Mouse (Mus musculus) embryonic facial prominence, embryonic 11.5 days (tissue): ENCODE measurements around the gene Scoc. TPM values are rescaled to one million over a fixed set of nuclear protein-coding genes. Genes with fewer than 3 reads are reported as not detected.
"Not testable (repeated sequence)": the region's sequence is repeated elsewhere in the genome, so short reads cannot be mapped to it uniquely, and the experiment has no call there.

ENCODE experiments used
- ATAC-seq: fragments of 200-750 bp; cut with Nextera tagmentation; replicated peaks from 2 replicates; pipeline ENCODE4 v1.8.0; 2017; ENCODE audit warnings: low read depth; ENCODE audit not compliant: insufficient number of reproducible peaks, low FRiP score, low TSS enrichment
- DNase-seq: peaks from one replicate; pipeline ENCODE4 v3.0.0-alpha.2; 2015; ENCODE audit warnings: low spot score
- H3K27ac ChIP-seq: fragments of 300-500 bp; sonication (generic); replicated peaks from 2 replicates; pipeline ENCODE4 v1.5.1; 2014; ENCODE audit warnings: mild to moderate bottlenecking, low read depth, low read length, control low read depth
- H3K27me3 ChIP-seq: fragments of 300-500 bp; sonication (generic); 2 replicates; pipeline ENCODE4 v1.6.1; 2014; ENCODE audit warnings: mild to moderate bottlenecking, low read length, moderate library complexity, mixed read lengths; ENCODE audit not compliant: control insufficient read depth, insufficient read depth
- H3K36me3 ChIP-seq: fragments of 300-500 bp; sonication (generic); replicated peaks from 2 replicates; pipeline ENCODE4 v1.6.1; 2014; ENCODE audit warnings: low read depth, mild to moderate bottlenecking, low read length, moderate library complexity, mixed read lengths; ENCODE audit not compliant: control insufficient read depth, insufficient read depth
- H3K4me1 ChIP-seq: fragments of 300-500 bp; sonication (generic); 2 replicates; pipeline ENCODE4 v1.6.1; 2014; ENCODE audit warnings: low read length, mixed read lengths; ENCODE audit not compliant: control insufficient read depth, insufficient read depth
- H3K4me2 ChIP-seq: fragments of 300-500 bp; sonication (generic); 2 replicates; pipeline ENCODE4 v1.6.1; 2014; ENCODE audit warnings: low read depth, mild to moderate bottlenecking, control low read depth, low read length, moderate library complexity
- H3K4me3 ChIP-seq: fragments of 300-500 bp; sonication (generic); 2 replicates; pipeline ENCODE4 v1.5.1; 2014; ENCODE audit warnings: low read depth, low read length, control low read depth
- H3K9ac ChIP-seq: fragments of 300-500 bp; sonication (generic); replicated peaks from 2 replicates; pipeline ENCODE4 v1.6.1; 2014; ENCODE audit warnings: mild to moderate bottlenecking, control low read depth, low read length
- H3K9me3 ChIP-seq: fragments of 300-500 bp; sonication (generic); replicated peaks from 2 replicates; pipeline ENCODE4 v1.6.1; 2016; ENCODE audit warnings: mild to moderate bottlenecking, low read length, inconsistent platforms, mixed read lengths; ENCODE audit not compliant: control insufficient read depth
- WGBS: fragments of 180-500 bp; shearing (Covaris S2); extraction: QIAGEN DNeasy Blood & Tissue Kit; methylation state at CpG from one replicate; pipeline ENCODE4 v1.1.7; 2014; 5-methylcytosine and 5-hydroxymethylcytosine counted together
- polyA plus RNA-seq: library from polyadenylated mRNA; unstranded; fragments of >200 nt; fragmentation: Nextera tagmentation; extraction: Ambion mirVana; gene quantifications from 2 replicates; pipeline ENCODE4 v1.2.1, GENCODE M21; 2014

The Scoc gene
- polyA plus RNA-seq, 1 experiment from 2014 or later = 163 TPM

DNA sequence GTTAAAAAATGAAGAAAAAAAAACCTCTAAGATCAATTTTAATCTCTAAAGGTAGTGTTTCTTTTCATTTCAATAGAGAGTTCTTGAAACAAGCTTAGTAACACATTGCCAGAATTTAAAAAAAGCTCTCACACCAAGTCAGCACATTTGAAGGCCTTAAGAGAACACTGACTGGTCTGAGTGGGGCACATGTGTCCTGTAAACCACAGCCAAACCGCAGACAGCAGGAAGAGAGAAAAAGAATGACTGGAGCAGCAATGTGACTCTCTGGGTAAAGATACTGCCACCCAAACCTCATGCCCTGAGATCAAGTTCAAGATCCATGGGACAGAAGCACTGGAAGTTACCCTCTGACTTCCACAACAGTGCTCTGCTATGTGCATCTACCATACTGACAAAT is 21.1 kb downstream of the Scoc start:
- H3K9ac ChIP-seq = no peak overlapping the region
- H3K36me3 ChIP-seq = no peaks in the 10 kb centered on the region
- no peak for ATAC-seq
- DNase-seq = no peak
- H3K27me3 ChIP-seq = no peaks in the 10 kb centered on the region
- H3K4me1 ChIP-seq = no peaks in the 10 kb centered on the region
- no peaks in the 10 kb centered on the region for H3K9me3 ChIP-seq
- no peak overlapping the region for H3K4me3 ChIP-seq
- no peak overlapping the region for H3K27ac ChIP-seq
- WGBS = 86% methylated on average over 1 of the region's 1 CpGs
- no peak overlapping the region for H3K4me2 ChIP-seq

DNA sequence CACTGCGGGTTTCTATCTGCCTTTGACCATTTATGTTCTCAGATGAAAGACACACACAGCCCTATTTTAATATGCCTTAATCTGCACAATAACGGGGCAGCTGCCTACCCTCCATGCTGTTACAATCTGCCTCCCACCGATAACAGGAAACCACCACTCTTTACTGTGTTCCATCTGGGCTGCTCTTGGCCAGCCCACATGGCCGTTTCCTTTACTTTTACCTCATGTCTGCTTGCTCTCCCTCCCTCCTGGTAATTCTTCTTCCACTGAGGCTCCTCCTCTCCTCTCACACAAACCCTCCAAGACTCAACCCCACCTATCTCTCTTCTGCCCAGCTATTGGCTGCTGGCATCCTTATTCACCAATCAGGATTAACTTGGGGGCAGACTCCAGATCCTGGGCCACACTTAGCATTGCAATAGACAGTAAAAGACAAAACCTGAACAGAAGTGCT is 29.1 kb downstream of the Scoc start:
- Histone ChIP-seq H3K9ac (no peak overlapping the region), H3K4me1 (no peaks in the 10 kb centered on the region), H3K27me3 (no peaks in the 10 kb centered on the region), H3K27ac (no peak overlapping the region), H3K4me3 (no peak overlapping the region), H3K4me2 (no peak overlapping the region), H3K9me3 (no peaks in the 10 kb centered on the region), H3K36me3 (no peaks in the 10 kb centered on the region)
- DNase-seq (no peak), ATAC-seq (no peak)
- 72% methylated on average over 4 of the region's 4 CpGs for WGBS

DNA sequence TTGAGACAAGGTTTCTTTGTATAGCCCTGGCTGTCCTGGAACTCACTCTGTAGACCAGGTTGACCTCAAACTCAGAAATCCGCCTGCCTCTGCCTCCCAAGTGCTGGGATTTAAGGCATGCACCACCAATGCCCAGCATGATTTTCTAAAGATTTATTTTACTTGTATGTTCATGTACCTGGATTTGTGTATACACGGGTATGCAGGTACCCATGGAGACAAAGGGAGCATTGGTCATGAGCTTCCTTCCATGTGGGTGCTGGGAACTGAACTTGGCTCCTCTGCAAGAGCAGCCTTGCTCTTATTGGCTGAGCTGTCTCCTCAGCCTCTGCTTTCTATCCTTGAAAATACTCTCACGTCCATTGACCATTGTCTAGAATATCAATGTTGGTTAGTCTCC is 29.6 kb downstream of the Scoc start:
- H3K36me3 ChIP-seq = not testable (repeated sequence)

DNA sequence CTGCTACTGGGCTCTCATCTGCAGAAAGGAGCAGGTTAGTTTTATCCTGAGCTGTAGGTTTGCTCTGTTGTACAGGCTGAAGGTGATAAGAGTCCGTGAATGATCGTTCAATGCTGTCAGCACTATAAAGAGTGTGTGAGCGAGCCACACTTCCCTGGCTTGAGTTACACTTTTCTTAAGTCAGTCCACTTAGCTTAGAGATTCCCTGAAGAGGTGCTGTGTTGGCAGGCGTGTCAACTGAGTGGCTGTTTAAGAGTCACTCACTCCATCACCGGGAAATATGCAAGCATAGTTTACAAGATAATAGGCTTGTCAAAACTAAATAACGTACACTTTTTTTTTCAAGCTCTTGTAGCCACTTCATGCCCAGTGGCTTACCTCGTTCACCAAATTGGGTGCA is 31.2 kb downstream of the Scoc start:
- Histone ChIP-seq H3K9ac (no peak overlapping the region), H3K9me3 (no peaks in the 10 kb centered on the region), H3K4me1 (no peaks in the 10 kb centered on the region), H3K27ac (no peak overlapping the region), H3K36me3 (no peaks in the 10 kb centered on the region), H3K27me3 (no peaks in the 10 kb centered on the region), H3K4me2 (no peak overlapping the region), H3K4me3 (no peak overlapping the region)
- DNase-seq = no peak
- ATAC-seq = no peak
- WGBS = 81% methylated on average over 7 of the region's 7 CpGs

More for the DNA sequence above, 29.6 kb downstream of the Scoc start:
- WGBS = 88% methylated on average over 3 of the region's 3 CpGs
- not testable (repeated sequence) for H3K4me1 ChIP-seq, H3K4me2 ChIP-seq, ATAC-seq, DNase-seq, H3K4me3 ChIP-seq, H3K27me3 ChIP-seq, H3K9ac ChIP-seq, H3K9me3 ChIP-seq, H3K27ac ChIP-seq

DNA sequence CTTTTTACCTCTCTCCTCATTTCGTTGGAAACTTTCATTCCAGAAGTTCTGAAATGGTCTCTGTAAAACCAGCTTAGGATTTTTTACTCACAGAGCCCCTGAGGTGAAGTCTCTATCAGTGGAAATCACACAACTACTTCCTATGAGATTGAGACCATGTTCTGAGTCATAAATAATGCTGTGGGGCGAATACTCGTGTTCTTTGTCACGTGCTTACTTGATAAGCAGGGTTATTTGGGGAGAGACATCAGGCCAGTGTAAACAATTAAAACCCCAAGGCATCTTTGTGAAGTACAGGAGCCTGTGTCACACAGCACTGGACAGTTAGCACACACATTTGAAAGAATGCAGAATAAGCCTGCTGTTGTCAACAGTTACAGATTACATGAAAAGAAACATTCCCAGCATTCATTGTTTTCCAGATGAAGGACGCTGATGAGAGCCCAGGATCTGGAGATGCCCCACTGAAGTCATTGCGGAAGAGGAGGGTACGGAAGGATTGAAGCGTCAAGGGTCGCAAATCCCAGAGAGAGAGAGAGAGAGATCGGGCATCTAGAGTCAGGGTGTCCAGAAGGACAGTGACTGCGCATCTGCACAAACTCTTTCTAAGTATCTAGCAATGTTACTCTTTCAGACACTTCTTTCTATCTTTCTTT is 32.0 kb downstream of the Scoc start:
- Histone ChIP-seq H3K27ac (no peak overlapping the region), H3K4me1 (no peaks in the 10 kb centered on the region), H3K4me2 (no peak overlapping the region), H3K9ac (no peak overlapping the region), H3K4me3 (no peak overlapping the region), H3K36me3 (no peaks in the 10 kb centered on the region), H3K9me3 (no peaks in the 10 kb centered on the region), H3K27me3 (no peaks in the 10 kb centered on the region)
- no peak for DNase-seq
- 77% methylated on average over 11 of the region's 11 CpGs for WGBS
- ATAC-seq = no peak

DNA sequence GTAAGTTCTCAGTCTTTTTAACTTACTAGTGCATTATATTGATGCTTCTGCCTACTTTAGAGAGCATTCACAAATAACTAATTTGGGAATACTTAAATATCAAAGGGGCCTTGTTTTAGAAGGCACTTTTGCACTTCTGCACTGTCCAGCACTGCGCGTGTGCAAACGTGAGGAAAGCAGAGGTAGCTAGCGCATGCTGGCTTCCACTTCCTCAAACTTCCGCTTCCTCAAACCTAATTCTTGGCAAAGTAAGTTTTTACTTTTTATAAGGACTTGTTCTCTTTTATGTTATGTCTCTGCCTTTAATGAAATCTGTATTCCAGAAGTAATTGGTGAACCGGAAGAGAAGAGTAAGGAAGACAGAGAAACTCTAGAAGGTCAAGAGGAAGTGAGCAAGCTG is 33.0 kb downstream of the Scoc start:
- ATAC-seq (no peak), DNase-seq (no peak)
- Histone ChIP-seq H3K9ac (no peak overlapping the region), H3K4me3 (no peak overlapping the region), H3K4me2 (no peak overlapping the region), H3K27me3 (no peaks in the 10 kb centered on the region), H3K4me1 (no peaks in the 10 kb centered on the region), H3K27ac (no peak overlapping the region), H3K36me3 (no peaks in the 10 kb centered on the region), H3K9me3 (no peaks in the 10 kb centered on the region)
- WGBS = 85% methylated on average over 6 of the region's 6 CpGs

DNA sequence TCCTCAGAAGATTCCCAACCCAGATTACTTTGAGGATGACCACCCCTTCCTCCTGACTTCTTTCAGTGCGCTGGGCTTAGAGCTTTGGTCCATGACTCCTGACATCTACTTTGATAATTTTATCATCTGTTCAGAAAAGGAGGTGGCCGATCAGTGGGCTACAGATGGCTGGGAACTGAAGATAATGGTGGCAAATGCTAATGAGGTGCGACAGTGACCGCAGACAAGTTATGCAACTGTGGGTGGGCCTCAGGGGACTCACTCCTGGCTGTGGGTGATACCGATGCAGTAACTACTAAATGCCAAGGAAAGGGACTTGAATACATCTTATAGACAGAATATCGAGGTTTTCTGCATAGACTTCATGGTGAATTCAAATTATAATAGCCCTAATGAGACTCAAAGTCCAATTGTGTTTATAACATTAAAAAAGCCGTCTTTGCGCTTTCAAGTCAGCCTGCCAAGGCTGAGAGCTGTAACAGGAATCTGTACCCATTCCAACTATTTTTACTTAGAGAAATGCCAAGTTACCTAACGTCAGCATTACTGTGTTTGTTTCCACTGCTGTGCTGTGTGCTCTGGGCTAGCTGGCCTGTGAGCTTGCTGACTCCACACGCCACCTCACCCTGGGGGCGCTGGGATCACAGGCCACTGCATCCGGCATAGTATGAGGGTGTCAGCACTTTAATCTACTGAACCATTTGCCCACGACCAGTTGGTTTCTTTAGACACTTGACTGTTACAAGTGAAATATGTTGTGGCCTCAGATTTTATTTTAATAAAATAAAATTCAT is 35.0 kb downstream of the Scoc start:
- Histone ChIP-seq H3K4me1 (no peaks in the 10 kb centered on the region), H3K4me3 (no peak overlapping the region), H3K9me3 (no peaks in the 10 kb centered on the region), H3K36me3 (no peaks in the 10 kb centered on the region), H3K27me3 (no peaks in the 10 kb centered on the region), H3K4me2 (no peak overlapping the region), H3K9ac (no peak overlapping the region), H3K27ac (no peak overlapping the region)
- ATAC-seq = no peak
- no peak for DNase-seq
- 75% methylated on average over 13 of the region's 13 CpGs for WGBS

DNA sequence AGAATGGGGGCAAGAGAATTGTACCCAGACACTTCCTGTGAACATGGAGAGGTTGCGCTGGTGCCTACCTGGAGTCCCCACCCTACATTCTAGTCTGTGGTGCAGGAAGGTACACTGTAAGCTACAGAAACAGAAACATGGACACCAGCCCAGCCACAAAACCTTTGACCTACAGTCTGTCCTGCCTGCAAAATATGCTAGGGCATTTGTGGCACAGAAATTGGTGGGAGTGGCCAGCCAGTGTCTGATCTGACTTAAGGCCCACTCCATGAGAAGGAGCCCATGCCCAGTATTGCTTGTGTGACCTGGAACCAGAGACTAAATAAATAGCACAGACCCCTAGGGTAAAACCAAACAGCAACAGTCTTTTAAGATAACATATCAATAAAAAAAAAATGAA is 36.8 kb downstream of the Scoc start:
- DNase-seq (no peak), ATAC-seq (no peak)
- H3K9me3 ChIP-seq = no peaks in the 10 kb centered on the region
- no peak overlapping the region for H3K9ac ChIP-seq
- H3K36me3 ChIP-seq = no peaks in the 10 kb centered on the region
- H3K4me3 ChIP-seq = no peak overlapping the region
- no peak overlapping the region for H3K27ac ChIP-seq
- H3K27me3 ChIP-seq = no peaks in the 10 kb centered on the region
- H3K4me2 ChIP-seq = no peak overlapping the region
- no peaks in the 10 kb centered on the region for H3K4me1 ChIP-seq
- WGBS = 95% methylated on average over 1 of the region's 1 CpGs
